Mouse (Mus musculus): ENCODE measurements around the gene Lrp11. TPM values are rescaled to one million over a fixed set of nuclear protein-coding genes. Genes with fewer than 3 reads are reported as not detected.
A peak's percentile ranks its signal among the peaks of the same experiment; 100 is the strongest.

The Lrp11 gene
- total RNA-seq, 2 experiments from 2014 or later = 113 to 115 TPM

DNA sequence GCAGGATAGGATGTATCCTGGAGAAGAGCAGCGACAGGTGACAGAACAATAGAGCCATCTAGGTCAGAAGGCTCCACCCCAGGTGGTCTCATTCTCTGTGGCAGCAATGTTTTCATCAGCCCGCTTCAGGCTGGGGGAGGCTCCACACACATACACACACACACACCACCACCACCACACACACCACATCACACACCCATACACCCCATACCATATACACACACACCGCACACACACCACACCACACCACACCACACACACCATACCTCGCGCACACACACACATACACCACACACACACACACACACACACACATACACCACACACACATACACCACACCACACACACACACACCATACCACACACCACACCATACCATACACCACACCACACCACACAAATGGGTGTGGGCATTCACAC lies 30.2 kb downstream of the Lrp11 start:
- no peak for DNase-seq (ENCODE audit: extremely low spot score in 1 of 2, low spot score in 2 of 2)
- intact Hi-C loops (cut with DNase I) = no loop called here

DNA sequence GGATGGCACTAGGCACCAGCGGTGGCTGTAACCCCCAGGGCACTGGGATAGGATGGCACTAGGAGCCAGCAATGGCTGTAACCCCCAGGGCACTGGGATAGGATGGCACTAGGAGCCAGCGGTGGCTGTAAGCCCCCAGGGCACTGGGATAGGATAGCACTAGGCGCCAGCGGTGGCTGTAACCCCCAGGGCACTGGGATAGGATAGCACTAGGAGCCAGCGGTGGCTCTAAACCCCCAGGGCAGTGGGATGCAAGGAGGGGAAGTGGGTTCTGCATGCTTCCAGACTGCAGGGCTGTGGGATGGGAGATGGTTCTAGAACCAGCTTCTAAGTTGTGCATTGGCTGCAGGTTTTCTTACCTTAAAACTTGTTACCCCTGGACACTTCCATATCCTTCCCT lies 31.1 kb downstream of the Lrp11 start:
- intact Hi-C loops (cut with DNase I) = no loop called here

DNA sequence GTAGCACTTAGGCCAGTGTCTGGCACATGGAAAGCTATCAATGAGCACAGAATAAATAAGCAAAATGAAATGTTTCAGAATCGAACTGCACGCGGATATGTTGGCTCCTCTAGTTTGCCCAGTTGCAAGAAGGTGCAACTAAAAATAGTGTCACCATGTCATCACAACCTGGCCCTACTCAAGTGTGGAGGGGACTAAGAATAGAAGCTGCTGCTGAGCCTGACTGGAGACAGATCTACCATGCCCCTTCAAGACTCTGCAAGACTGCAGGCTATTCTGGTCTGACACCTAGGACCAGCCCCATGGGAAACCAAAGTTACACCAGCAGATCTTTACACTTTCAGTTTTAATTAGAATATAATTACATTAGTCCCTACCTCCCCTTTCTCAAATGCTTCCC lies 32.8 kb downstream of the Lrp11 start:
- DNase-seq (ENCODE audit: extremely low spot score in 1 of 2, low spot score in 2 of 2) = no peak
- intact Hi-C loops (cut with DNase I) = no loop called here

More for the DNA sequence above, 31.1 kb downstream of the Lrp11 start:
- DNase-seq (ENCODE audit: extremely low spot score in 1 of 2, low spot score in 2 of 2) = no peak

DNA sequence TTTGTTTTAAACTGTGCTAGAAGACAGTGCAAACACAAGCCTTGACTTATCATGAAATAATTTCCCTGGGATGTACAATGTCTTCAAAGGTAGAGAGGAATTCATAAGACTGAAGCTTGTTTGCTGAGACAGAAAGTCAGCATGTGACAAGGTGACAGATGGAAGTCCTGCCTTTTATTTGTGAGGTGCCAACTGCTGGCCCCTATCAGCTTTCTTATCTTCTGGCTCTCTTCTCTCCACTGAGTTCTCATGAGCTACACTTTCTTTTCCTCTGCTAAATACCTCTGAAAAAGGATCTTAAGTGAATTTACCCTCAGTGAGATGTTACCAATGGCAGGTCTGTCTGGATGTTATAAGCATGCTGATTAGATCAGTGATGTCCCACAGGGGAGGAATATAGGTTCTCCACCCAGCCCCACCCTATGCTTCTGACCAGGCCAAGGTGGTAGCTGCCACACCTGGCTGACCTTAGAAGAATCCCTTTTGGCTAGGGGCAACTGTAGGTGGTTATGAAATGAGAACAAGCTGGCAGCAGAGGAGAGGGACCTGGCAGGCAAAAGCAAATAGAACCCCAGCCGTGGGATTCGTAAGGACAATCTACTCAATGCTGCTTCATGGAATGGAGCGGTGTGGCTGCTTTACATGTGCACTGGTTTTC lies 34.4 kb downstream of the Lrp11 start:
- intact Hi-C loops (cut with DNase I) = no loop called here
- no peak for DNase-seq (ENCODE audit: extremely low spot score in 1 of 2, low spot score in 2 of 2)

DNA sequence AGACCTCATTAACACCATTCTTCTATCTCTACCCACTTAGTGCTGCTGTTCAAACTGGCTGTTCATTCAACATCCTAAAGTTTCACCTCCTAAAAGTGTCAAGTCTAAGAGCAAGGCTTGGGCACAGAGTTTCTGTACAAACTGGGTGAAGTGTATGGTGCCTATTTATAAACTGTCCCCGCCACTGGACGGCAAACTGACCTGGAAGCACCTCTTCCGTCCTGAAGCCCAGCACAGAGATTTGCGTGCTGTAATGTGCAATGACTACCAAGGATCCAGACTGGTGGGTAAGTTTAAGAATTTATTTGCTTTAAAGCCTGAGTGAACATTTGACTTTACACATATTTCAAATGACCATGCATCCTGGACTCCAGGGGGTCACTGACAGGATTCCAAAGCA lies 39.5 kb downstream of the Lrp11 start:
- no peak for DNase-seq (ENCODE audit: extremely low spot score in 1 of 2, low spot score in 2 of 2)
- intact Hi-C loops (cut with DNase I) = no loop called here

DNA sequence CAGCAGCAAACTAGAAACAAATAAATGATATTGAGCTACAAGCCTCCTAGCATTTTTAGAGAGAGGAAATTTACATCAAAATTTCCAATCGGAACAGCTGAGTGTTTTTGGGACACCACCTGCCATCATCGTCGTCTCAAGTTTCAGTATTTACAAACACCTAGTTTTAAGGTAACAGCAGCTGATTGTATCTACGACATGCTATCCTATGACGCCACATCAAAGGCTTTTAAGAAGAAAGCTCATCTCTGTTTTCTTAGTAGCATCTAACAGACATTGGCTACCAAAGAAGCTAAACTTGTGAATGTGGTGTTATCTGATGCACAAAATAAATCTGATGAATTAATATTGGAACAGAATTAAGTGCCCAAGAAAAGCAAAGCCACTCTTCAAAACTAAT lies 40.7 kb downstream of the Lrp11 start:
- no peak for DNase-seq (ENCODE audit: extremely low spot score in 1 of 2, low spot score in 2 of 2)
- intact Hi-C loops (cut with DNase I) = no loop called here

DNA sequence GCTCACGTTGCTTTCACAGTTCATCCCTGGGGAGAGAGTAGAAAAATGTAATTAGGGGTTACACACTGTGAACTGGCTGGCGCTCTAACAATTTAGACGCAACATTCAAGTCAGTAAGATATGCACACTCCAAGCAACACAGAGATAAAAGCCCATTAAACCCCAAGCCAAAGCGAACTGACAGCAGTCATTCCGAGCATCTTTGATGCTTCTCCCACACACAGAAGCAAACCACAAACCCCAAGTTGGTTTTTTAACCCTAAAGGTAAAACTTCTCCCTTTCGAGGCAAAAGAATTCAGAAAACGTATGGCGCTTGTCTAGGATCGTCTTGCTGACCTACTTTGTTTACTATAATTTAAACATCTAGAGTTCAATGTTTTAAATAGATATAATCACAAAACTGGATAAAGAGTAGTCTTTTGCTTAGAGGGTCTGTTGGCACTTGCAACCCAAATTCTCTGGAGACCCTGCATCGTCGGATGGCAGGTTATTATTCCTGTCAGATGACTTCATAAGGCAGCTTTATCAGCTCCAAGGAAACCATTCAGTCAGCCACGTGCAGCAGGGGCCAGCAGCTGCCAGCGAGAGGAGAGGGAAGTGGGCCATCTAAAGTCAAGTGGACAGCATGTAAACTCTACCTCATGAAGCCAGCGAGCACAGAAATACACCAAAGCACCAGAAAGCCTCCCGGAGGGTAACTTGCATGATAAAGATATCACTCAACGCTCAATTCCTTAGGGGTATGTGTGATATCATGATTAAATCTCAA lies 41.5 kb downstream of the Lrp11 start:
- intact Hi-C loops (cut with DNase I) = no loop called here
- no peak for DNase-seq (ENCODE audit: extremely low spot score in 1 of 2, low spot score in 2 of 2)

DNA sequence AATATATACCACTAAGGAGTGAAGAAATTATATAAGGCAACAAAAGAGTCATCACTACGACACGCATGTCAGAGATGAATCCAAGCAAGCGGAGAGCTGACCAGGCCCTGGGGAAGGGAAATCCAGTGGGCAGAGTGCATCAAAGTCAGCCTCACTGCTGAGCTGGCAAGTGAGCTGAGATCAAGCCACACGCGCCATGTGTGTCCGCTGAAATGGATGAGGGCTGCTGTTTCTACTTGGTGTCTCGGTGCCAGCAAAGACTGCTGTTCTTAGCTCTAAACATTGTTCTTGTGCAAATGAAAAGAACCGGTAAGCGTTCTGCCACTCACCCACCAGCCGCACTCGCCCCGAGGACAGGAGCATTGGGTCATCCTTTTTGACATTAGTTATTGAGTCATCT lies 50.8 kb downstream of the Lrp11 start:
- intact Hi-C loops (cut with DNase I) = no loop called here
- DNase-seq (ENCODE audit: extremely low spot score in 1 of 2, low spot score in 2 of 2) = no peak

DNA sequence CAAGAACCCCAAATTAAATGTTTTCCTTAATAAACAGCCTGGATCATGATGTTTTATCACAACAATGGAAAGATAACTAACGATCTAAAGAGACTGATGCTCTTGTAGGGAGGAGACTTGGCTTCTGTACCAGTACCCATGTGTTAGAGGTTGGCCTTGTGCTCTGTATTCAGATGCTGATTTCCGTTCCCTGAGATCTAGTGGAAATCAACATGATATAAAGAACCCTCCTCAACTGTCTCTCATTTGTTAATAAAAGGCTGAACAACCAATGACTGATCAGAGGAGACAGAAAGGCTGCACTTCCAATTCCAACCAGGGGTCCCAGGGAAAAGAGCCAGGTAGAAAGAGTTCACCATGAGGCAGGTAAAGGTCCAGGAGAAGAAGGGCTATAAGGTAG lies 56.3 kb downstream of the Lrp11 start:
- intact Hi-C loops (cut with DNase I) = no loop called here
- DNase-seq (ENCODE audit: extremely low spot score in 1 of 2, low spot score in 2 of 2) = no peak

DNA sequence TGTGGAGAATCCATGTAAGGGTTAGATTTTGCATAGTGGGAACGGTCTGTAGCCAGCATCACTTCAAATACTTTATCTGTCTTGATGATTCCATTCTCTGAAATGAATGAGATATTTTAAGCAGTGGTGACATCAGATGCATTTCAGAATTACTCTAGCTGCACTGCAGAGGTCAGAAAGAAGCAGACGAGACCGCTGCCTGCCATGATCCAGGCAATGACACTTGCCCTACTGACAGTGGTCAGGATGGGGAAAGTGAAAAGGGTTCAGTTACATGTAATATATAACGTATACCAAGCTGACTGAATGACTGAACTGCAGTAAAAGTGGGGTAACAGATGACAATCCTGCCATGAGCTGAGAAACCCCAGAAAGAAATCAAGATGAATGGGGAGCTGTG lies 59.5 kb downstream of the Lrp11 start:
- no peak for DNase-seq (ENCODE audit: extremely low spot score in 1 of 2, low spot score in 2 of 2)
- intact Hi-C loops (cut with DNase I) = no loop called here

DNA sequence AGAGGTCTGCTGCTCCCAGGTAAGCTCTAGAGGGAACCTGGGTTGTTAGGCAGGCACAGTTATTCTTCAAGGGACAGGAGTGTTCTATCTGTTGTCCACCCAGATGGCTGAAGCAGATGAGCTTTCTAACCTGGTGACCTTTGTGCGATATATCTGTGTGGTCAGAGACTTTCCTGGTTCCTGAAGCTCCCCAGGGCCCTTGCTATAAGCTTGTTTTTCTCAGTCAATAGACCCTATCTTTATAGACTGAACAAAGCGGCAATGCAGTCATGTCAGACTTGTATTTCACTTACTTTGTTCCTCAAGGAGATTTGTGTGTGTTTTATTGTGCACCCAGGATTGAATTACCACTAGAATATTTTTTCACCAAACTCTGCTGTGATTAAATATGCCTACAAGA lies 61.5 kb downstream of the Lrp11 start:
- intact Hi-C loops (cut with DNase I) = no loop called here
- DNase-seq (ENCODE audit: extremely low spot score in 1 of 2, low spot score in 2 of 2) = no peak

DNA sequence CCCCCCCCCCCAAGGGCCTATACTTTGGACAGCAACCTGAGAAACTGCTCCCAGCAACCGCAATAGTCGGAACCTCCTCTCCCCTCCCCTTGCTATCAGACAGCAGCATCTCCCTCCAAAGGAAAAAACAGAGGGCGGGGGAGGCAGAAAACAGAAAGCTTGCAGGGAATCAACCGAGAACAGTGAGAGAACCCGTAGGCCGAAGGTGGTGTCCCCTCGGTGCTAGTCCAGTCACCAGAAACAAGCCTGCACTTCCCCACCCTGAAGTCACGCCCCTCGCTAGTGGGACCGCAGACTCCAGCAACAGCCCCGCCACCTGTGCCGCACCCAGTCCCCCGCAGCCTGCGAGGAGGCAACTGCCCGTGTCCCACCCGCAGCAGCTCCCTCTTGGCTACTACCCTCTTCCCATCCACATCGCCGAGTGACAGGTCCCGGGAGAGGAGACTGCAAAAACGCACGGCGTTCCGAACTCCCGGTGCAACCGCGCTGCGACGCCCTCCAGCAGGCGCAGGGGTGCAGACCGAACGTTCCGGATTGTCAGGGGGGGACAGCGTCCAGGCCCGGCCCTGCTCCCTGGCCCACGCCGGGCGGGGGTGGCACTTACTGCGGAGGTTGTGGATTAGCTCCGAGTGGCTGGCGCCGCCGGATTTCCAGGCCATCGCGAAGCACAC lies 73.0 kb downstream of the Lrp11 start:
- peak; percentile 12 to 87 for DNase-seq (ENCODE audit: extremely low spot score in 1 of 2, low spot score in 2 of 2)
- intact Hi-C loops (cut with DNase I) = no loop called here

DNA sequence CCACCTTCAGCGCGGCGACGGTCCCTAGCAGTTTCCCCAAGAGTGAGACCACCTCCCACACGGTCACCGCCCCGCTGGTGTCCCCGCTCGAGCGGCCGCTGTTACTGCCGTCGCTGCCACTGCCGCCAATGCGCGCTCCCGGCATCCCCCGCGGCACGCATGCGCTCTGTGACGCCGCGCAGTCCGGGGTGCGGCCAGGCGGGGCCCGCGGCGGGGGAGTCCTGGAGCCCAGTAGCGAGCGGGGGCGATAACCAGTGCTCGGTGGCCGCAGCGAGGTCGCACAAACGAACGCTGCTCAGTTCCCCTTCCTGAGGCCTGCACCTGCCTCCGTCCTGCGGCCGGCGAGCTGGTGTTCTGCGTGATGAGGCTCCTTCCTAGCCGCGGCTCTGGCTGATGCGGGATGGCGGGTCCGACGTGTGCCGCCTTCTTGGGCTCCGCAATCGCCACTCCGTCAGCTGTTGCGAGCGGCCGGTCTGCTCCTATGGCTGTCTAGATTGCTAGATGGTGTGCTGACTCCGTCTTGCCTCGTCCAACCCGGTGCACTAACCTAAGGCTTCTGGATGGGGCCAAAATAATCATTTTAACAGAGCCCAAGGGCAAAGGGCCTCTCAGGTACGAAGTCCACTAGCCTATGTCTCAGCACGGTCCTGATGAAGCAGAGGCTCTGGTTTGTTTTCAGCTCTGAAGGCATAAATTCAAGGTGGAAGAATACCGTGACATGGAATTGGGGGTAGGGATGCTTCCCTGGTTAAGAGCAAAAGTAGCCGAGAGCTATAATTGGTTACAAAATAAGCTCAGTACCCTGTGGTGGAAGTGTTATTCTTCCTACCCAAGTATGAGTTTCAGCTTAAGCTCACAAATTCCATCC lies 73.8 kb downstream of the Lrp11 start:
- intact Hi-C loops (cut with DNase I) = no loop called here
- peak; percentile 78 to 95 for DNase-seq (ENCODE audit: extremely low spot score in 1 of 2, low spot score in 2 of 2)

DNA sequence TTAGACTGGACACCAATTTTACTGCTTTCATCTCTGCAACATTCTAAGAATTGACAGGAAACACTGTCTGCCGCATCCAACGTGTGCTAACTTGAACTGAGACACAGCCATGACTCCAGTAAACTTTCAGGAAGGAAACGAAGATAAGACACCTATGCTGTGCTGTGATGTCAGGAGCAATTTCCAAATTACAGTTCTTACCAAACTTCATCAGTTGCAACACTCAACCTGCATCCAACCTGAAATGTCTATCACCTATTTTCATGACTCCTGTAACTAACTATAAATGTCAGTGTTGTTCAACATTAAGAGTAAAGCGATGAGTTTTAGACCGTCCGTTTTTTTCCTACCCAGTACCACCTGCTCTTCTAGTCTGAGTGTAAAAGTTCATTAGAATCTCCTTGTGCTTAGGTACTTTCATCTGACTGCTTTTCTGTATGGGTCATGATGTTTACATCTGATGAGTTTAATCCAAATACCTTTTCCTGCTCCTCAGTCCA lies 74.5 kb downstream of the Lrp11 start:
- intact Hi-C loops (cut with DNase I) = no loop called here
- no peak for DNase-seq (ENCODE audit: extremely low spot score in 1 of 2, low spot score in 2 of 2)

DNA sequence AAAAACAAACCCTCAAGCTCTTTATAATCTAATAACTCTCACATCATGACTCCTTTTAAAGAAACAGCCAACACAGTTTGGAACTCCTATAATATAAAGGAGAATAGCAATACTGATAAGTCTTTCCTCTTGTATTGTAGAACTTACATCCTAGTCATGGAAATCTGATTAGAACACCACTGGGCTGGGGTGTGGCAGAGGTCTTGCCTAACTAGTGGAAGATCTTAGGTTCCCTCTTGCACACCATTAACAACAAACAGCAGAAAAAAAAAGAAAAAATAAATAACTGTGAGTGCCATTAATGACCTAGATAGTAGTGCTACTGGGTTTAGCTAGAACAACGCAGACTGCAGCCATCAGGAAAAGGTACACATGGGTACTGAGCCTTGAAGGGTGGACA lies 75.3 kb downstream of the Lrp11 start:
- no peak for DNase-seq (ENCODE audit: extremely low spot score in 1 of 2, low spot score in 2 of 2)
- intact Hi-C loops (cut with DNase I) = no loop called here

DNA sequence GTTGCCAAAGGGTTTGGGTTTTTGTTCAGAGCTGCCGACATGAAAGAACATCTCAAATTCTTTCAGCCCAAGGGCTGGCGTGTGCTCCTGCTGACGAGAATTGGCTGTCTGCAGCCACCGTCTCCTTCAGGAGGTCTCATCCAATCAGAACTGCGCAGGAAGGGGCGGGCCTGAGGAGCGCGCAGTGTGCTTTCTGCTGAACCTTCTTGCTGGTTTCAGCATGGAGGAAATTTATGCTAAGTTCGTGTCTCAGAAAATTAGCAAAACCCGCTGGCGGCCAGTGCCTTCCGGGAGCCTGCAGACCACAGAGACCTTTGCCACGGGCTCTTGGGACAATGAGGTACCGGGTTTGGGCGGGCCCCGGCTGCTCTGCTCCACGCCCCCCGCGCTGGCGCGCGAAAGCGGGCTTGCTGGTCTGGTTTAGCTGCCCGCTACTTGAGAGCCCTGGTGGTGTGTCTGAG lies 77.8 kb downstream of the Lrp11 start, which contains the start of gene Nup43:
Gene Nup43, plus strand, starts transcription at position 162 of the 461 bp plus-strand sequence.
- DNase-seq (ENCODE audit: extremely low spot score in 1 of 2, low spot score in 2 of 2) = peak; percentile 92 to 93
- intact Hi-C loops (cut with DNase I) = no loop called here

DNA sequence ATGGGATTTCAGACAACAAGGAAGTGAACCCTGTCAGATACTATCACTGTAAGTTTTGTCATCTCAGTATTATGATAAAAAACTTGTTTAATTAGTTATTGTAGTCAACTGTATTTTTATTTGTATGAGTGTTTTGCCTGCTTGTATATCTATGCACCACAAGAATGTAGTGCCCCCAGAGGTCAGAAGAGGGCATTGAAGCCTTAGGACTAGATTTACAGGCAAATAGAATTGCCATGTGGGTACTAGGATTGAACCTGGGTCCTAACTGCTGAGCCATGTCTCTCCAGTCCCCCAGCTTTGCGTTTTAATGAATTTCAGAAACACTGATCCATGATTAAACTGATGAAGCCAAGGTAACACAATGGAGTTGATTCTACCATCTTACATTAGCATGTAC lies 84.1 kb downstream of the Lrp11 start:
- no peak for DNase-seq (ENCODE audit: extremely low spot score in 1 of 2, low spot score in 2 of 2)
- intact Hi-C loops (cut with DNase I) = no loop called here
